Mouse (Mus musculus): ENCODE data around the gene Fgf10. TPM values are rescaled to one million over a fixed set of nuclear protein-coding genes. Genes with fewer than 3 reads are reported as not detected.

Fgf10 gene
- polyA plus RNA-seq, 1 experiment from 2014 or later: 2.2 TPM

DNA sequence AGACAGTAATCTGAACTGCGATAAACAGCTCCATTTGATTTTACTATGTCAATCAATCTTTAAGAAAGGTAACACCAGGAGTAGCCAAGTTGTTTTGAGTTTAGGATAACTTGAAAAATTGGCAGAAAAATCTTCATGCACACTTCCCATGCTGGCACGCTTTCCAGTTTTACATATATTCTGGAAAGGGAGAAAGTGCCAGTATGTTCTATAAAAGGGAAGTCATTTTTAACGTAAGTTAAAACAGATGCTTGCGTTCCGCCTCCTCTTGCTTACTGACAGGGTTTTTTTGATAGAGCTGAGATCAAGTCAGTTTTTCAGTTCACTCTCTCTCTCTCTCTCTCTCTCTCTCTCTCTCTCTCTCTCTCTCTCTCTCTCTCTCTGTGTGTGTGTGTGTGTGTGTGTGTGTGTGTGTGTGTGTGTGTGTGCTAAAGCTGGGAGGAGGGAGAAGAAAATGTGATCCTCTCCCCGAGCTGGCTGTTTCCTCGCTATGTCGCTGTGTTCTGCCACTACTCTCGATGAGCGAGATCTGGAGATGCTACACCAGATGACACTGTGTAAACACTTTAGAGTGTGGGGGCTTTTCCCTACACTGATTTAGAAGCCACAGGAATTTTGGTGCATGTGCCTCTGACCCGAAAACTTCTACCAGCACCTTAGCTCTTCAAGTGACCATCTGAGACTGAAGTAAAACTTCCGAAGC, 62.4 kb downstream of the Fgf10 start:
- Histone ChIP-seq H3K27me3 (no peaks in the 10 kb centered on the region), H3K9me3 (no peaks in the 10 kb centered on the region), H3K27ac (replicated peaks) (no peak overlapping the region), H3K36me3 (no peaks in the 10 kb centered on the region), H3K4me1 (replicated peaks) (no peaks in the 10 kb centered on the region), H3K9ac (no peak overlapping the region), H3K4me2 (no peak overlapping the region), H3K4me3 (no peak overlapping the region)
- WGBS: 82% methylated on average over 12 of the region's 12 CpGs
- no peak for ATAC-seq (ENCODE audit: low FRiP score, low read depth)

DNA sequence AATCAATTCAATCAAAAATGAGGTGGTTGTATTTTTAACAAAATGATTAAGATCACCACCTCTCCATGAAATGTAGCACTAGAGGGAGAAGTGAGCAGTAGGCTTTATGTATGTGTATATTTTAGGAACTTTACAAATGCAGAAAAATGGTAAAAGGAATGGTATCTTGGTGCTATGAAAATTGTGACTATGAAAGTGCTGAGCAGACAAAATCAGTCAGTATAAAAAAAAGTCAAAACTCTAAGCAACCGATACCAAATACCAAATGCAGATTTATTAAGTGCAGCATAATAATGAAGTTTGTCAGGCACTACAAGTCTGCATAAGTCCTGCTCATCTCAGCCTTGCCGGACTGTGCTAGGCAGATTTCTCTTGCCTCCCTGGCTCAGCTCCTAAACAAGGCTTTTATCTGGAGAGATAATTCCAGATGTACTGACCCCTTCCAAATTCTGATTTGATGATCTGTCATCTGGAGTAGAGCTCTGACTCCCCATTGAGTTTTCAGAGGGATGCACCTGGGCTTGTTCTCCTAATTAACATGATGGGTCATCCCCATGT, 70.3 kb downstream of the Fgf10 start:
- Histone ChIP-seq H3K27ac (replicated peaks) (no peak overlapping the region), H3K4me1 (replicated peaks) (no peaks in the 10 kb centered on the region), H3K4me3 (no peak overlapping the region), H3K9ac (no peak overlapping the region), H3K9me3 (no peaks in the 10 kb centered on the region), H3K4me2 (no peak overlapping the region), H3K27me3 (no peaks in the 10 kb centered on the region), H3K36me3 (no peaks in the 10 kb centered on the region)
- ATAC-seq (ENCODE audit: low FRiP score, low read depth): no peak
- WGBS: 89% methylated on average over 2 of the region's 2 CpGs

GRCm38 (mm10) chr13:118742788-118743187, 73.2 kb downstream of the Fgf10 start:
- Histone ChIP-seq H3K4me1 (replicated peaks) (no peaks in the 10 kb centered on the region), H3K9ac (no peak overlapping the region), H3K27ac (replicated peaks) (no peak overlapping the region), H3K4me3 (no peak overlapping the region), H3K27me3 (no peaks in the 10 kb centered on the region), H3K9me3 (no peaks in the 10 kb centered on the region), H3K36me3 (no peaks in the 10 kb centered on the region), H3K4me2 (no peak overlapping the region)
- WGBS: 83% methylated on average over 4 of the region's 4 CpGs
- no peak for ATAC-seq (ENCODE audit: low FRiP score, low read depth)

DNA sequence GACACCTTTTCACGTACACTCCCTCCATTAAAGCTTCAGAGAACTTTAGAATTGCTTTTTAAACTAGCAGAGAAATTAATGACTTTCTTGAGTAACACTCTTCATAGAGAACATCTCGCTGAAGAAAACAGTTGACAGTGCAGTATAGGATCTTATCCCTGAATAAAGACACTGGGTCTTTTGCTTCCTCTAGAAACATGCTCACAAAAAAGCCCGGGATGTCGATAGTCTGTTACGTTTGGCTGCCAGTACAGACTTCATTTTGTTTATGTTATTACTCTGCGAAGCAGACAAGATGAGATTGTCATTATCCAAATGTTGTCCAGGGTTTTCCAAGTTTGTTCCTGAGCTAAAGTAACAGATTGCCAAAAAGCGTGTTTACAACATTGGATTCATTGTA, 75.2 kb downstream of the Fgf10 start:
- WGBS: 87% methylated on average over 7 of the region's 7 CpGs
- ATAC-seq (ENCODE audit: low FRiP score, low read depth): no peak

DNA sequence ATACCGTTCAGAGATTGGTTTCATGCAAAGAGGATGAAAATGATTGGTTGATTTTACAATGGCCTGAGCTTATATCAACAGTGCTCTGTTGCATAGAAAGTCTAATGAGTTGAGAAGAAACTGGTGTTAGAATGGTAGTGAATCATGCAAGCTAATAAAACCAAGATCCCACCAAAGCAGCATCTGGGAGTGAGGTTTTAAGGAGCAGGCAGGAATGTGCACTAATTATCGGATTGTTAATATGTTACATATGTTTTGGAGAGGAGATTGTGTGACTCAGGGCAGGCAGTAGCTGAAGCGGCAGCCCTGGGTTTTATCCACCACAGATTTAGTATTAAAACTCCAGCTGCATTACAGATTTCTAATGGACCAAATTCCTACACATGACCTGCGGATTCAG, 76.8 kb downstream of the Fgf10 start:
- WGBS: 84% methylated on average over 4 of the region's 4 CpGs
- Histone ChIP-seq H3K9ac (no peak overlapping the region), H3K4me3 (no peak overlapping the region), H3K4me2 (no peak overlapping the region), H3K27ac (replicated peaks) (no peak overlapping the region), H3K27me3 (no peaks in the 10 kb centered on the region), H3K9me3 (no peaks in the 10 kb centered on the region), H3K4me1 (replicated peaks) (no peaks in the 10 kb centered on the region), H3K36me3 (no peaks in the 10 kb centered on the region)
- ATAC-seq (ENCODE audit: low FRiP score, low read depth): no peak

More for the DNA sequence above, 75.2 kb downstream of the Fgf10 start:
- H3K9me3 ChIP-seq: no peaks in the 10 kb centered on the region
- no peak overlapping the region for H3K9ac ChIP-seq
- no peaks in the 10 kb centered on the region for H3K4me1 ChIP-seq (replicated peaks)
- no peaks in the 10 kb centered on the region for H3K27me3 ChIP-seq
- H3K4me3 ChIP-seq: no peak overlapping the region
- H3K36me3 ChIP-seq: no peaks in the 10 kb centered on the region
- H3K4me2 ChIP-seq: no peak overlapping the region
- H3K27ac ChIP-seq (replicated peaks): no peak overlapping the region

- WGBS: 81% methylated on average over 4 of the region's 4 CpGs
Observed at GRCm38 (mm10) chr13:118754024-118754423, 84.4 kb downstream of the Fgf10 start.

DNA sequence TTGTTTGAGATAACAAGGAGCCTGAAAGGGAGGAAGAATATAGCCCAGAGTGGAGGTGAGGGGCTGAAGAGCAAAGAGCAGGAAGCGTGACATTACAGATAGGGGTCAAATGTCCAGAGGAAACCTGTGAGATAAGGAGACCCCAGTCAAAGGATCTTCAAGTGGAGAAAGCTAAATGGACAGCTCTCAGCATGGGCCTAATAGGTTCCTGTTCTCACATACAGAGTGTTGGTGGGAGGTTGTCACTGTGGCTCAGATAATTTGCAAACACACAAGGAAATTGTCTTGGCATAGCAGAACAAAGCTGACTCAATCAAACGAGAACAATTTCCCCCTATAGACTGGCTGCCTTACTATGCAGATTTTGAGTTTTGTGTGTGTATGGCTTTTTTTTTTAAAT, 89.4 kb downstream of the Fgf10 start:
- no peak for ATAC-seq (ENCODE audit: low FRiP score, low read depth)
- H3K9ac ChIP-seq: no peak overlapping the region
- H3K27me3 ChIP-seq: no peaks in the 10 kb centered on the region
- no peaks in the 10 kb centered on the region for H3K9me3 ChIP-seq
- H3K27ac ChIP-seq (replicated peaks): no peak overlapping the region
- H3K4me2 ChIP-seq: no peak overlapping the region
- H3K4me3 ChIP-seq: no peak overlapping the region
- 10% methylated on average over 2 of the region's 2 CpGs for WGBS
- no peaks in the 10 kb centered on the region for H3K36me3 ChIP-seq
- H3K4me1 ChIP-seq (replicated peaks): no peaks in the 10 kb centered on the region

More at GRCm38 (mm10) chr13:118754024-118754423, 84.4 kb downstream of the Fgf10 start:
- Histone ChIP-seq H3K4me2 (no peak overlapping the region), H3K4me3 (no peak overlapping the region), H3K4me1 (replicated peaks) (no peaks in the 10 kb centered on the region), H3K27ac (replicated peaks) (no peak overlapping the region), H3K27me3 (no peaks in the 10 kb centered on the region), H3K36me3 (no peaks in the 10 kb centered on the region), H3K9me3 (no peaks in the 10 kb centered on the region), H3K9ac (no peak overlapping the region)
- no peak for ATAC-seq (ENCODE audit: low FRiP score, low read depth)

DNA sequence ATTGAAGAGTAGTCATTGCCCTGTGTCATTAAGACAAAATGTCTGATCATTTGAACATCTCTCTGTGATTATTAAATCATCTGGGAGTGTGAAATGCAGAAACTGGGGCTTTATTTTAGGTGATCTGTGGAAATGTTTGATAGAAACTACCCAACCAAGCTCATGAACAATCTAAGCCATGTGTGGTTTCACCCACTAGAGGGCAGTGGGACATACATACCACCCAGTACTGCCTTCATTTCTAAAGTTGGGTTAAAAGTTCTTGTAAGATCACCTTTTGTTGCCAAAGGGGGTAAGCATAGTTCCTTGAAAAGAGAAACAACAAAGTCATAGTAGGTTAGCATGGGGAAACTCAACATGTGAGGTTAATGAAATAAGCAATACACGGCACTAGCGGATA, 93.4 kb downstream of the Fgf10 start:
- Histone ChIP-seq H3K36me3 (no peaks in the 10 kb centered on the region), H3K9me3 (no peaks in the 10 kb centered on the region), H3K27ac (replicated peaks) (no peak overlapping the region), H3K4me1 (replicated peaks) (no peaks in the 10 kb centered on the region), H3K9ac (no peak overlapping the region), H3K27me3 (no peaks in the 10 kb centered on the region), H3K4me3 (no peak overlapping the region), H3K4me2 (no peak overlapping the region)
- no peak for ATAC-seq (ENCODE audit: low FRiP score, low read depth)
- 97% methylated on average over 2 of the region's 2 CpGs for WGBS

DNA sequence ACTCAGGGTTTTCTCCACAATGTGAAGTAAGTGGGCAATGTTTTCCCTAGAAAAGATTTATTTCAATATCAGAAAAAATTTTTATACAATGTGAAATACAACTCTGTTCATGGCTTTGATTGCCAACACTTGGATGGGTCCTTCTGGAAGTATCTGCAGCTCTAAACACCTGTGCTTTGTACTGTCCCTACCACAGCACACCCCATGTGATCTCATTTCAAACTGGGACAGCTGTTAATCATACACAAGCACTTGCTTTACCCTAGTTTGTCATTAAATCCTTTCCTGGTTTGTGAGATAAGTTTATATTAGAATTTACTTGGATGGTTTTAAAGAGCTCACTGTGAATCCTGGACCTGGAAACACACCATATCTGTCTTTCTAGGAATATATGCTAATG, 102.6 kb downstream of the Fgf10 start:
- H3K27ac ChIP-seq (replicated peaks): no peak overlapping the region
- no peak overlapping the region for H3K4me3 ChIP-seq
- no peak overlapping the region for H3K4me2 ChIP-seq
- H3K4me1 ChIP-seq (replicated peaks): no peaks in the 10 kb centered on the region
- H3K27me3 ChIP-seq: no peaks in the 10 kb centered on the region
- no peaks in the 10 kb centered on the region for H3K36me3 ChIP-seq
- ATAC-seq (ENCODE audit: low FRiP score, low read depth): no peak
- no peaks in the 10 kb centered on the region for H3K9me3 ChIP-seq
- H3K9ac ChIP-seq: no peak overlapping the region

GRCm38 (mm10) chr13:118775148-118775547, 105.6 kb downstream of the Fgf10 start:
- H3K36me3 ChIP-seq: no peaks in the 10 kb centered on the region

GRCm38 (mm10) chr13:118779161-118779560, 109.6 kb downstream of the Fgf10 start:
- no peak for ATAC-seq (ENCODE audit: low FRiP score, low read depth)
- WGBS: 83% methylated on average over 2 of the region's 2 CpGs
- H3K4me3 ChIP-seq: no peak overlapping the region
- H3K4me1 ChIP-seq (replicated peaks): no peaks in the 10 kb centered on the region
- no peak overlapping the region for H3K9ac ChIP-seq
- no peak overlapping the region for H3K27ac ChIP-seq (replicated peaks)
- H3K4me2 ChIP-seq: no peak overlapping the region
- H3K27me3 ChIP-seq: no peaks in the 10 kb centered on the region
- no peaks in the 10 kb centered on the region for H3K36me3 ChIP-seq
- H3K9me3 ChIP-seq: no peaks in the 10 kb centered on the region

More at GRCm38 (mm10) chr13:118775148-118775547, 105.6 kb downstream of the Fgf10 start:
- H3K4me2 ChIP-seq: no peak overlapping the region
- H3K27ac ChIP-seq (replicated peaks): no peak overlapping the region
- ATAC-seq (ENCODE audit: low FRiP score, low read depth): no peak
- no peak overlapping the region for H3K4me3 ChIP-seq
- H3K27me3 ChIP-seq: no peaks in the 10 kb centered on the region
- H3K9me3 ChIP-seq: no peaks in the 10 kb centered on the region
- 51% methylated on average over 1 of the region's 1 CpGs for WGBS
- no peaks in the 10 kb centered on the region for H3K4me1 ChIP-seq (replicated peaks)
- no peak overlapping the region for H3K9ac ChIP-seq

DNA sequence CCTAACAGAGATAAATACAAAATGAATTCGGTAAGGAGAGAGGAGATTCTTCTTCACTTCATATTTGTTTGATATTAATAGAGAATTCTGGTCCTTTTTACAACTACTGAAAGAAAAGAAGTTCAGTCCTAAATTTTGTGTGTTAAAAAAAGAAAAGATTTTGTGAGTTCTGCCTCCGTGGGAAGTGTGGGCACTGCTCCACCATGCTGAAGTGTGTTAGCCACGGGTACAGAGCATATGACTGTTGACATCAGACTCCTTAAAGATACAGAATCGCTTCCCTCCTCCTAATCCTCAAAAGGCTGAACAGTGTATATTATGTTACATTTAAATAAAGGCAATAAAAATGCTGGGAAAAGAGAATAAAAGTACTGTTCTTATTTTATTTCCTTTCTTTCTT, 122.2 kb downstream of the Fgf10 start:
- H3K27me3 ChIP-seq: no peaks in the 10 kb centered on the region
- WGBS: 71% methylated on average over 4 of the region's 4 CpGs

GRCm38 (mm10) chr13:118792198-118792597, 122.6 kb downstream of the Fgf10 start:
- no peak overlapping the region for H3K4me3 ChIP-seq
- no peaks in the 10 kb centered on the region for H3K36me3 ChIP-seq
- no peaks in the 10 kb centered on the region for H3K9me3 ChIP-seq
- no peak for ATAC-seq (ENCODE audit: low FRiP score, low read depth)
- 47% methylated on average over 4 of the region's 4 CpGs for WGBS
- no peak overlapping the region for H3K27ac ChIP-seq (replicated peaks)
- no peak overlapping the region for H3K4me2 ChIP-seq
- no peak overlapping the region for H3K9ac ChIP-seq
- H3K27me3 ChIP-seq: no peaks in the 10 kb centered on the region
- no peaks in the 10 kb centered on the region for H3K4me1 ChIP-seq (replicated peaks)

More for the DNA sequence above, 122.2 kb downstream of the Fgf10 start:
- H3K36me3 ChIP-seq: no peaks in the 10 kb centered on the region
- no peak overlapping the region for H3K9ac ChIP-seq
- no peak overlapping the region for H3K4me3 ChIP-seq
- no peak overlapping the region for H3K27ac ChIP-seq (replicated peaks)
- H3K4me1 ChIP-seq (replicated peaks): no peaks in the 10 kb centered on the region
- ATAC-seq (ENCODE audit: low FRiP score, low read depth): no peak
- no peaks in the 10 kb centered on the region for H3K9me3 ChIP-seq
- no peak overlapping the region for H3K4me2 ChIP-seq
